Mouse (Mus musculus): ENCODE measurements at regions not wholly inside any gene's neighbourhood (a gene's known extent, or its start where the extent isn't known, plus 50 kb on each side); places are given as distances from the start of the nearest gene placed in this dataset. TPM values are rescaled to one million over a fixed set of nuclear protein-coding genes. Genes with fewer than 3 reads are reported as not detected.
"Not testable (repeated sequence)": the region's sequence is repeated elsewhere in the genome, so short reads cannot be mapped to it uniquely, and the experiment has no call there.

GRCm38 (mm10) chr13:62078893-62079292, 50.8 kb upstream of the Zfp808 start:
- DNase-seq (ENCODE audit: low spot score); H3K9me3 ChIP-seq (ENCODE audit: control insufficient read depth, low read length); H3K27ac ChIP-seq (ENCODE audit: low read depth, low read length); H3K4me1 ChIP-seq (ENCODE audit: control insufficient read depth, insufficient read depth, low read length); H3K9ac ChIP-seq (ENCODE audit: low read length); H3K36me3 ChIP-seq (ENCODE audit: control insufficient read depth, insufficient read depth, low read length); H3K4me3 ChIP-seq (ENCODE audit: low read depth, low read length); H3K27me3 ChIP-seq (ENCODE audit: control insufficient read depth, insufficient read depth, low read length); ATAC-seq (ENCODE audit: insufficient read depth, low FRiP score, low TSS enrichment); H3K4me2 ChIP-seq (ENCODE audit: low read depth): not testable (repeated sequence)
- 87% methylated on average over 9 of the region's 9 CpGs for WGBS

Small RNA genes lying in the stretch of these regions (microRNA-seq; reads per million reads assigned to microRNA genes)
- gene Gm25649, result not detected

Data from neural tube, embryonic 11.5 days (tissue).